Mouse (Mus musculus): ENCODE measurements around the gene Mtcl1. TPM values are rescaled to one million over a fixed set of nuclear protein-coding genes. Genes with fewer than 3 reads are reported as not detected.

Gene Mtcl1
- total RNA-seq, 2 experiments from 2014 or later, result 42.8 to 53.0 TPM

Other genes starting within 250 kb of the Mtcl1 start
- gene Rab12, start 70.0 kb upstream of the Mtcl1 start, total RNA-seq (2021), result 100 to 1,000 TPM; 114 to 116 TPM
- gene Themis3, start 144.9 kb upstream of the Mtcl1 start, total RNA-seq (2021), result not detected

Measured in layer of hippocampus, adult 18-20 months (tissue).